Mouse (Mus musculus) ES-Bruce4 (cell line): Measurements from ENCODE around the gene Cdc42se1.

Experiments used
- CTCF ChIP-seq: IDR thresholded peaks from one replicate; pipeline ENCODE4 v1.8.1; 2011; ENCODE audit warnings: low read depth, low read length
- EP300 ChIP-seq: IDR thresholded peaks from 2 replicates; pipeline ENCODE4 v1.6.1; 2011; ENCODE audit warnings: low read depth, low read length; ENCODE audit not compliant: insufficient read depth
- POLR2A ChIP-seq: IDR thresholded peaks from one replicate; pipeline ENCODE4 v1.8.1; 2011; ENCODE audit warnings: low read length; ENCODE audit not compliant: insufficient read depth

DNA sequence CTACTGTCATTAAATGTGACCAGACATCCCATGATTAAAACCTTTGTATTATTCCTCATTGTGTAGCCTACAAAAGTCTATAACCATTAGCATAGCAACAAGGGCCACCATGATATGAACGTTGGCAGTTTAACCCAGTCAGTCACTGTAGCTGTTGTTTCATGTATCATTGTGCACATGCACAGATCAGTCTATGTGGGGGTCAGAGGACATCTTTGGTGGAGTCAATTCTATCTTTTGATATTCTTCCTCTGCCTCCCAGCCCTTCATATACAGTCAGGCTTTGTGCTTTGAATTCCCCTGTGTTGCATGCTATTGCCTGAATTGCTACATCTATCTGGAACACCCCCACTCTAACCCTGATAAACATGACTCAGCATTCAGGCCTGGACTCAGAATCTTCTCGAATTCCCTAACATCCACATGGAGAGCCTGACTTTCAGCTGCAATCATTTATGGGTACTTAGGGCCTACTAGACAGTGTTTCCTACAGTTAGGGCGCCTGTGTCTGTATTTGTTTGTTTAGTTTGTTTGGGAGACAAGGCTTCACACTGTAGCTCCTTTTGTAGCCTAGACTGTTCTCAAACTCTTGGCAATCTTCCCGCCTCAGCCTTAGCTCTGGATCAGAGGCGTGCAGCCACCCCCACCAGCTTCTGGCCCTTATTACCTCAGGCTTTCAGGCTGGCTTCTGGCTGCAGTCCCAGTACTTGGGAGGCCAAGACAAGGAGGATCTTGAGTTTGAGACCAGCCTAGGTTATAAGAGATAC lies 18.1 kb downstream of the Cdc42se1 start:
- TF ChIP-seq CTCF (no peak), POLR2A (no peak), EP300 (no peak)
